ENCODE assay signal across 18 mouse cellular contexts in the genomic region with DNA sequence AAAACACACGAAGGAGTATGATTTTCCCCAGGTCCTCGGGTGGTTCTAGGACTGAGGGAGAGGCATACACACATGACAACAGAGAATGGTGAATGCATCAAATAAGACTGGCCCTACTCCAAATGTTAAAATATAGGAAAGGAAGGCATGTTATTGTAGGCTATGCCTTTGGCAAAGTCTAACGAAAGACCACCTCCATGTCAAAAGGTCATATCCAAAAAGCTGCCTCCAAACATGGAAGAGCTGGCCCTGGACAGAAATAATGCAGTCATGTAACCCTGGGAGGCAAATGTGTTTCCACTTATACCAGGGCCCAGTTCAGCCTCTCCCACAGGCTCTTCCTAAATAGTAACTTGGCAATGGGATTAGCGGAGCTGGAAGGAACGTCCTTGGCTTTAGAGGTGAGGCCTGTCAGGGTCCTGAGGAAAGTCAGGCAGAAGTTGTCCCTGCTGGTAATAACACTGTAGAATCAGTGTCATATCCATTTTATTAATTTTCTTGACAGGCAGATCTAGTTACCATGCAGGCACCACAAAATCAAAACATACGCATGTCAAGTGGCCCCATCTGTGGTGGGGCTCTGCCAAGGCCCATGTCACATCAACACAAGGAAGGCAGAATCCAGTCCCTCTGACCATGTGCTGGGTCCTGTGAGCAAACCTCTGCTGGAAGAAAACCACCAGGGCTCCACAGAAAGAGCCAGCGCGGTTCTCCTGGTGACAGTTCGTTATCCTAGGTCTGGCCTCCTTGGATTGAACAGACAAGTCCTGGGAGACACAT.
DNase-seq lines count a peak whose midpoint lies in the region; ATAC-seq and TF ChIP-seq lines count a peak whose summit lies in the region.
"Had no signal": no experiment of that assay in that cellular context is flagged by ENCODE, and none has a peak within 500 bp of the region (broad histone marks: within the 10 kb centered on the region; RNA-seq: fewer than 3 reads in every experiment).

No protein-coding gene starts in this region.

- H3K36me3 ChIP-seq in lung, embryonic 14.5 days (ENCODE audit: insufficient read depth): no peaks in the 10 kb centered on the region
- no peaks in the 10 kb centered on the region for H3K36me3 ChIP-seq in embryonic facial prominence, embryonic 12.5 days
- no peaks in the 10 kb centered on the region for H3K36me3 ChIP-seq in limb, embryonic 15.5 days
- H3K36me3 ChIP-seq: hindbrain, embryonic 13.5 days; liver, embryonic 12.5 days had no signal

- intact Hi-C loops in gastrocnemius, postnatal 36 days (cut with DNase I): no loop called here

- H3K4me1 ChIP-seq in lung, embryonic 14.5 days (ENCODE audit: insufficient read depth): 0 out of 2 replicates have a peak, but pooled peaks cover 8% of the 10 kb centered on the region
- H3K4me1 ChIP-seq in embryonic facial prominence, embryonic 12.5 days: peaks cover 7% of the 10 kb centered on the region; the same call in 1 of the 2 replicates
- H3K4me1 ChIP-seq in limb, embryonic 15.5 days: peaks cover 11% of the 10 kb centered on the region; the same call in 1 of the 2 replicates
- H3K4me1 ChIP-seq: hindbrain, embryonic 13.5 days; liver, embryonic 12.5 days; megakaryocyte, embryonic 14.5 days had no signal

- no peak overlapping the region for H3K4me3 ChIP-seq in lung, embryonic 14.5 days (ENCODE audit: low read depth, low read length)
- no peak overlapping the region for H3K4me3 ChIP-seq in embryonic facial prominence, embryonic 12.5 days
- no peak overlapping the region for H3K4me3 ChIP-seq in limb, embryonic 15.5 days
- H3K4me3 ChIP-seq: hindbrain, embryonic 13.5 days; left cerebral cortex, adult 2 months; liver, embryonic 12.5 days; megakaryocyte, embryonic 14.5 days had no signal

- no peak overlapping the region for H3K4me2 ChIP-seq in lung, embryonic 14.5 days
- no peak overlapping the region for H3K4me2 ChIP-seq in embryonic facial prominence, embryonic 12.5 days (replicated peaks)
- H3K4me2 ChIP-seq in limb, embryonic 15.5 days: no peak overlapping the region
- H3K4me2 ChIP-seq: hindbrain, embryonic 13.5 days; liver, embryonic 12.5 days had no signal

- TF ChIP-seq CTCF in lung, embryonic 14.5 days (IDR thresholded peaks at IDR 0.05; ENCODE audit: low read depth): no peak

- ATAC-seq in lung, embryonic 14.5 days (ENCODE audit: insufficient read depth): peak; percentile 64
- 0 out of 2 replicates have a peak, but pooled peaks have one; percentile 64 for ATAC-seq in embryonic facial prominence, embryonic 12.5 days (ENCODE audit: insufficient number of reproducible peaks, insufficient read depth, low FRiP score, low TSS enrichment)
- ATAC-seq in limb, embryonic 15.5 days (ENCODE audit: insufficient number of reproducible peaks, low FRiP score, low TSS enrichment, low read depth): no peak
- ATAC-seq: forebrain, embryonic 16.5 days; liver, embryonic 12.5 days had no signal

- peak; percentile 5 to 7 for DNase-seq in gastrocnemius, adult 8-10 months (ENCODE audit: low spot score in 2 of 2)
- DNase-seq in gastrocnemius, postnatal 36 days: no peak
- peak; percentile 91 for DNase-seq in lung, embryonic 14.5 days
- no peak for DNase-seq in lung, postnatal 25 days (ENCODE audit: low spot score)
- no peak for DNase-seq in adipocyte (ENCODE audit: low spot score)
- DNase-seq in layer of hippocampus, adult 18-20 months (ENCODE audit: low spot score in 2 of 2): no peak
- DNase-seq: adrenal gland, postnatal 14 days; B cell, adult 2 months; cerebellum, postnatal 36 days; kidney, adult 11 months; thymus, adult 18-20 months had no signal

- 52% methylated on average over 9 of the region's 9 CpGs for WGBS in lung, embryonic 14.5 days
- 59% methylated on average over 9 of the region's 9 CpGs for WGBS in embryonic facial prominence, embryonic 12.5 days
- 66% methylated on average over 9 of the region's 9 CpGs for WGBS in limb, embryonic 15.5 days

- no peak overlapping the region for H3K9ac ChIP-seq in lung, embryonic 14.5 days
- H3K9ac ChIP-seq in embryonic facial prominence, embryonic 12.5 days: no peak overlapping the region
- no peak overlapping the region for H3K9ac ChIP-seq in limb, embryonic 15.5 days
- H3K9ac ChIP-seq: hindbrain, embryonic 13.5 days; liver, embryonic 12.5 days had no signal

- H3K9me3 ChIP-seq in lung, embryonic 14.5 days (ENCODE audit: low read depth, low read length): no peaks in the 10 kb centered on the region
- no peaks in the 10 kb centered on the region for H3K9me3 ChIP-seq in embryonic facial prominence, embryonic 12.5 days
- H3K9me3 ChIP-seq in limb, embryonic 15.5 days: no peaks in the 10 kb centered on the region
- H3K9me3 ChIP-seq: hindbrain, embryonic 13.5 days; liver, embryonic 12.5 days had no signal

- peak overlapping the region; percentile 79 for H3K27ac ChIP-seq in lung, embryonic 14.5 days (ENCODE audit: low read depth)
- peak overlapping the region; percentile 82 for H3K27ac ChIP-seq in embryonic facial prominence, embryonic 12.5 days
- peak overlapping the region; percentile 73; the same call in 1 of the 2 replicates for H3K27ac ChIP-seq in limb, embryonic 15.5 days
- H3K27ac ChIP-seq: hindbrain, embryonic 13.5 days; left cerebral cortex, adult 2 months; liver, embryonic 12.5 days had no signal

- H3K27me3 ChIP-seq in lung, embryonic 14.5 days (ENCODE audit: insufficient read depth, low read length): no peaks in the 10 kb centered on the region
- H3K27me3 ChIP-seq in embryonic facial prominence, embryonic 12.5 days: no peaks in the 10 kb centered on the region
- no peaks in the 10 kb centered on the region for H3K27me3 ChIP-seq in limb, embryonic 15.5 days
- H3K27me3 ChIP-seq: hindbrain, embryonic 13.5 days; liver, embryonic 12.5 days; megakaryocyte, embryonic 14.5 days had no signal

Comparison
In these comparisons a context has a peak if more than half of its experiments do, and no peak if none do; other contexts are left out.
1. DNase-seq: peak in gastrocnemius, adult 8-10 months (2 of 2) and lung, embryonic 14.5 days (single experiment); none in gastrocnemius, postnatal 36 days (0 of 2), lung, postnatal 25 days (single experiment), adipocyte (single experiment) and layer of hippocampus, adult 18-20 months (0 of 2).
2. Peak in every context shown above with its lines, with median percentiles within 50 percentile points of each other: H3K27ac ChIP-seq.